Mouse (Mus musculus): ENCODE results near the gene Sirt5. TPM values are rescaled to one million over a fixed set of nuclear protein-coding genes. Genes with fewer than 3 reads are reported as not detected.

Gene Sirt5
- 10 to 100 TPM; 20.4 to 24.4 (median 21.4) TPM for total RNA-seq (2022)

DNA sequence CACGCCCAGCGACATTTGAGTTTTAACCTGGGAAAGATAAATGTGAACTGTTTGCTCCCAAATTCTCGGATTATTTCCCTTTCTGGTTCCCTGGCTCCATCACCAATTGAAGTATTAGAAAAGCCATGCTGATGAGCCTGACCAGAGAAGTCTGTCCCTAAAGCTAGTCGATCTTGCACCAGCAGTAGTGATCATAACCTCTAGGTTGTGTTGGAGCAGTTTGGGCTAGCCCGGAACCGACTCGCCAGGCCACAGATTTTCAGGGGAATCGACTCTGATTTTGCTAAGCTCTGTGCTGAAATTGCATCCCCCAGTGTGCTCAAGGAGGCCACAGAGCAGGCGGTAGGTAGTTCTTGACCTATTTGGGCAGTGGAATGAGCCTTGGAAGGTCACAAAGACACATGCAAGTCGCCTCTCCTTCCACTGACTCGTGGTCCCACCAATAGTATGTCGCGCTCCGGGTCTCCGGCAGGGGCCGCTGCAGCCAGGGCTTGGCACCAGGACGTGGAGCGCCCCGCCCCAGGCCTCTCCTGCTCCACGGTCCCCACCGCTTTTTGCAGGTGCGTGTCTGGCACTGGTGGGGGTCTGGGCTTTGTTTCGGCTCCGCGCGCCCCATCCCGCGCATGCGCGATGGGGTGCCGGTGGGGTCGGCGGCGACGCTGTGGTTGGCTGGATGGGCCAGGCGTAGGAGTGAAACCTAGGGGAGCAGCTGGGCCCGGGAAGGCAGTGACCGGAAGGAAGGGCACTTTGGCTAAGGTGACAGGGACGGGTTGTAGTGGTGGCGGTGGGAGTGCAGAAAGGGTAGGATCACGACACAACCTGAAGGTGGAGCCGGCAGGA is at the start of gene Sirt5:
Gene Sirt5, plus strand, starts transcription at position 512 of the 840 bp plus-strand sequence.
- peak; percentile 73 to 79 for DNase-seq (ENCODE audit: low spot score in 2 of 2)

DNA sequence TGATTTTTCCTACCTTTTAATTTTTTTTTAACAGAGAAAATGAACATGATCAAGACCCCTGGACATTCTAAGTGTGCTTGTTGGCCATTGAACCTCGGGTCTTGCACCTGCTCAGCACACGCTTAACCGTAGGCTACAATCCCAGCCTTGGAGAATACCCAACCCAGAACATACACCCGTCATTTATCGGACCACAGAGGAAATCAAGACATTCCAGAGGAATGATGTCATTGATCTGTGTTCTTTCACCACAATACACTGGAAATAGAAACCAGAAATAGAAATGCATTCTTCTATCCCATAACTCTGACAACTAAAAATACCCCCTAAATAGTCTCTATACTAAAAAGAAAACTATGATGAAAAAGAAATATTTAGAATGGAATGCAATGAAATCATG is 47.9 kb upstream of the Sirt5 start:
- DNase-seq (ENCODE audit: low spot score in 2 of 2) = no peak

DNA sequence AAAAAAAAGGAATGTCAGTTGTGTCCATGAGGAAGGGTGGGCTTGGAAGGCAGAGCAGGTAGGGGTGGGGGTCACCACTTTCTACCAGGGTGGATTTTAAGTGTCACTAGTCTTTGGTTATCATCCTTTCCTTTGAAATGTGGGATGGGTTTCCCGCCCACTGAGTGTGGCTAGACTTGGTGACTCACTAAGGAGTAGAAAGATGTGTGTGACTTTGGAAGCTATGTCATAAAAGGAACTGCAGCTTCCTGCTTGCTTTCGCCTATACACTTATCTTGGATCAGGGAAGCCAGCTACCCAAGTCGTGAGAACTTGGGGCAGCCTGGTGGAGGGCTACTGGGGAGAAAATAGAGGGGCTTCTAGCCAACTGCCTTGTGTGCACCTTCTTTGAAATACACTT is 45.9 kb upstream of the Sirt5 start:
- no peak for DNase-seq (ENCODE audit: low spot score in 2 of 2)

DNA sequence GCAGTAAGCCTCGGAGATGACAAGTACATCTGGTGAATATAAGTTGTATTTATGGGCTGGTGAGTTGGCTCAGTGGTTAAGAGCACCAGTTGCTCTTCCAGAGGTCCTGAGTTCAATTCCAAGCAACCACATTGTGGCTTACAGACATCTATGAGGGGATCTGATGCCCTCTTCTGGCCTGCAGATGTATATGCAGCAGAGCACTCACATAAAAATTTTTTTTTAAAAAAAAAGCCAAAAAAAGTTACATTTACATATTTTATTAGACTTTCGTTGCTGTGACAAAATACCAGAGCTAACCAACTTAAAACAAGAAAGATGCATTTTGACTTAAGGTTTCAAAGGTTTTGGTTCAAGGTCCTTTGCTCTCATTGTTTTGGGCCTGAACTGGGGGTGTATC is 43.8 kb upstream of the Sirt5 start:
- DNase-seq (ENCODE audit: low spot score in 2 of 2) = no peak

DNA sequence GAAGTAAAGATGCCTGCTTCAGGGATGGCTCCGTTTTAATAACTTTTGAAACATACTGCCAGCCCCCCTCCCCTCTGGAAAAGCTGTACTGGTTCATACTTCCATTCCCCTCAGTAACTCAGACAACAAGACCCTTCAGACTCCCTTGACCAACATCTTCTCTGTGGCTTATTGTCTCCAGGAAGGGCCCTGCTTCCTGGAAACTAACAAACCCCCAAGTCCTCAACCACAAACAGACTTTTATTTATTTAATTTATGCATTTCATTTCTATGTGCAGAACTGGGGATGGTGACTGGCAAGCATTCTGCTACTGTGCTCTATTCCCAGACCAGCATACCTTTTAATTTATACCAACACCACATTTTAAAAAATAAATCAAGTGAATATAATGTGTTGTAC is 39.9 kb upstream of the Sirt5 start:
- DNase-seq (ENCODE audit: low spot score in 2 of 2) = no peak

DNA sequence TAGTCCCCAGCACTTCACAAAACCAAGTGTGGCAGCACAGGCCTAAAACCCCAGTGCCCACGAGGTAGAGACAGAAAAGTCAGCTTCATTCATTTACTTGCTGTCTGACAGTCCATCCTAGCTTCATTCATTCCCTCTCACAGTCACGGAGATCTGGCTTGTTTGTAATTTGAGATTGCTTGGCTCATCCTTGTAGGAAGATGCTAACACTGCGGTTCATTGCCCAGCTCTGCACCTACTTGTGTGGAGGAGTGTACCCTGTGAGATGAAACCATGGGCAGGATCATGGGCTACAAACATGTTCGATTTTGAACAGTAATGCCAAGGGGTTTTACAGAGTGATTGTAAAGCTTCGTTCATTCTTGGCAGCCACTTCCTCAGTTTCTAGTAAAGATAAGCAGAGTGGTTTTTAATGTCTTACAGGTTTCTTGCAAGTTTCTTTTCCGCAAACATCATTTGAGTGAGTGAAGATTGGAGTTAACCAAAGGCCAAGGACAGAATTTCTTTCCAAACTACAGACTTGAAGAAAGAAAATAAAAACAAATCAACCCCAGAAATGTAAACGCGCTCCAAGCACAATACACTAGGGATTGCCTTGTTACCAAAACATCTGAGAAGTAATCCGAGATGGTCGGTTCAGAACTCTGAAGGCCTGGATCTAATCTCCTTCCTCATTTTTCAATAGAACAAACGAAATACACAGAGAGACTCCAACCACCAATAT is 33.4 kb upstream of the Sirt5 start:
- no peak for DNase-seq (ENCODE audit: low spot score in 2 of 2)

DNA sequence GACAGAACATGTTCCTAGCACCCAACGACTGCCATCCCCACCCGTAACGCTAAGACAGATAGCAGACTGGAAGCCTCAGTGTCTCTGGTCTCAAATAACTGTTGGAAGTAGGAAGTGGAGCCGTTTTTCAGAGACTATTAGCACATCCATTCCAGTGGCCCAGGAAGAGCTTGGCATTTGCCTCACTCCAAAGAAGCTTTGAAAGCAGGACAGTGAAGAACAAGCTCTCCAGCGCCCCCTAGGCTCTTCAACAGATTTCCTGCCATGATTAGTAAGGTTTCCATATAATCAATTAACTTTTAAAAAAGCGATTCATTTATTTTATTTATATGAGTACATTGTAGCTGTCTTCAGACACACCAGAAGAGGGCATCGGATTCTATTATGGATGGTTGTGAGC is 32.7 kb upstream of the Sirt5 start:
- no peak for DNase-seq (ENCODE audit: low spot score in 2 of 2)

DNA sequence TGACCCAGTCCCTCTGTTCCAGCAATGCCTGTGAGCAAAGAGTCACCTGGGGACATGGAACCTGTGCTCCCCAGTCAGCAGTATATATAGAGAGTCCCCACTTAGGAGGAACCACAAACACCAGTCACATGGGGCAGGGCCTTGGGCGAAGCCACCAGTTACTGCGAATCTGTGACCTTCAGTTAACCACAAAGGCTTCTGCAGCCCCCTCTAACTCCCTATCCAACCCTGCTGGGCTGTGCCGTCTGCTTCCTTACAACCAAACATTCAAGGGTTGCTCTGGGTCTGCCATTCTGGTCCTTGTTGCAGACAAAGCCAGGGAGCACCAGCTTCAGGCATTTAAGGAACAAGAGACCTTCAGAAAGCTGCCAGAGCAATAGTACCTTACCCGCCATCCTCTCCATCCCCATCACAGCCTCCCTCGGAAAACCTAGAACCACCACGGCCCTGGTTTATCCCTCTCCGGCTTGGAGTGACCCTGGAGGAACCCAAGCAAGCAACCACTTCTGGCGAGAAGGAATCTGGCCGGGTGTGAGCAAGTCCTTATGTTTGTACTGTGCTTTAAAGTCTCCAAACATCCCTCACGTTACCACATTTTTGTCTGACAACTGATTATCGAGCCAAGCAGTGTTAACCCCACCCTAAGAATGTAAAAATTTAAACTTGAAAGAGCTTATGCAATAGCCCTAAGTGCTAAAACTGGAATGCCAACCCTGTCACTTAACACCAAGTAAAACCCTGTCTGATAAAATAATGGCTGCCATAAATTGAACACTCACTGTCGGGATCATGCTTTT is 28.7 kb upstream of the Sirt5 start:
- no peak for DNase-seq (ENCODE audit: low spot score in 2 of 2)

DNA sequence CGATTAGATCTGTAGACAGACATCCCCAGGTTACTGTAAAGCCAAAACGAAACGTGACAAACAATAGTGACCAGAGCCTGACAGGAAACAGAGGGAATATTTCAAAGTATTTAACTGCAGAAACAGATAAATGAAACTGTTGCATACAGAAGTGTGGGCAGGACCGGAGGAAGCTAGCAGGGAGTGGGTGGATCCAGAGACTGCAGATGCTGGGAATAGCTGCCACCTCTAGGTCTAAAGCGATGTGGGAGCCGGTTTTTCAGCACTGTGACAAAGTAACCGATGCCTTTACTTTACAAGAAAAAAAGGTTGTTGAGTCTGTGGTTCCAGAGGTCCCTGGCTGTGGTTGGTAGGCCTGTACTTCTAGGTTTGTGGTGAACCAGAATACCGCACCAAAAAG is 27.3 kb upstream of the Sirt5 start:
- no peak for DNase-seq (ENCODE audit: low spot score in 2 of 2)

DNA sequence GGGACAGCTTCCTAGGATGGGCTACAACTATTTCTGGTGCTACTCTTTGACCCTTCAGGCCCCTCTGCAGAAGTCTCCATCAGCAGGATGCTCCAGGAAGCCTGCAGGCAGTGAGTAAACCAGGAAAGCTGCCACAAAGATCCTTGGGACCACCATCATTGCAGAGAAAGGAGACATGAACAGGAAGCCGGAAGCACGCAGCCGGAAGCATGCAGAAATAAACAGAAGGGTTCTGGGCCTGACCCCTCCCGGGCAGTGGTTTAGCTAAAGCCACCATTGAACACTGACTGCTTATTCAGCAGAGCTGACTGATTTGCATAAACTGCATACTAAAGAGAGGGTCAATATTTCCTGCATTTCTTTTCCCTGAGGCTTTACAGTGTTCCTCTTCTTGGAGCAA is 26.7 kb upstream of the Sirt5 start:
- no peak for DNase-seq (ENCODE audit: low spot score in 2 of 2)

DNA sequence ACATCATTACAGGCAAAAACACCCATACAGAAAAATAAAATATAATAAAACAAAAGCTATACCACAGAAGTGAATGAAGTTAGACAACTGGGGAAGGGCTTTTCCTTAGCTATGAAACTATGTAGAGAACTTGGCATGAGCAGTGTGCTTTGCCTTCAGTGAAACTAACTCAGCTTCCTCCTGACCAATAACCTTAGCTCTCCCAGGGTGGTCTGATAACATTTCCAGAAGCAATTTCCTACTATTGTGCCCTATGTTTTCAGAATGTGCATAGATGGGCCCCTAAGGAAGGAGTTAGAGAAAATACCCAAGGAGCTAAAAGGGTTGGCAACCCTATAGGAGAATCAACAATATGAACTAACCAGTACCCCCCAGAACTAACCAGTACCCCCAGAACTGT is 18.5 kb upstream of the Sirt5 start:
- DNase-seq (ENCODE audit: low spot score in 2 of 2) = no peak

DNA sequence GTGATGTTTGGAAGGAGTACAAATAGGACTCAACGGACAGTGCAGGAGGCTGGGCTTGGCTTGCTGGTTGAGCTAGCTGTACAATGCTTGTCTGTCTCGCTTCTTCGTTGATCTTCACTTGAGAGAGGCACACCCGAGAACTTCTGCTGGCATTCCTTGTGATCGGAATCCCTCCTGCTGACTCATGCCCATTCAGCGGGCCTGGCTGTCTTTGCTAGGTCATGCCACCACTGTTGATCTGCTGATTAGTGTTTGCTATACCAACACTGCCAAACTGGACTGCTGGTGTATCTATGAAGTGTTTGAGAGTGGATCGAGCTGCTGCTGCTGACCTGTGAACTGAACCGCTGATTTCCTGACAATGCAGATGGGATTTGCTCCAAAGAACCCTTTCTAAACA is 15.9 kb upstream of the Sirt5 start:
- no peak for DNase-seq (ENCODE audit: low spot score in 2 of 2)

DNA sequence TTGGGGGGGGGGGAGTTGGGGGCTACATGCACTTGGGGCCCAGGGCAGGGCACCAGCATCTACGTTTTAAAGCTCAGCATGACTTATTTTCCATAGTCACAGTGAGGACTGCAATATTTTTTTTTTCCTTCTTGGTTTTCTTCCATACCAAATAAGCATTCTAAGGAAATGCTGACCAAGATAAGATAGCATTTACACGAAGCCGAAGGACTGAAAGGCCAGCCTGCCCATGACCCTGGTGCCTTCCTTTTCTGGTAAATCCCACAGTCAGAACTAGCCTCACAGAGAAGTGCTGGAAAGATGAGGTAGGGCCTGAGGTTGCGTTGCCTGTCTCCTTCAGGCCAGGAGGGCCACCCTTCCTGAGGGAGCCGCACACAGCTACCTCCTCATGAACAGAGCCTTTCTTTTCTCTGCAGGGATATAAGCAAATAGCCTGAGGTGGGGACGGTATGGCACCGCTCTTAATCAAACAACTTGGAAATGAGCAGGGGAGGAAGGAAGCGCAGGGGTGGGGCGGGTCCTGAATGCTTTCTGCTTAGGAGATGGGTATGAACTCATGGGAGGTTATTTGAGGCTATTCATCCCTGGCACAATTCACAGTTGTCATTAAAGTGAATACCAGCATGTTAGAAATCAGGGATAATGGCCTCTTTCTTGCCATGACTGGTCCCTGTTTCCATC is 14.7 kb upstream of the Sirt5 start:
- DNase-seq (ENCODE audit: low spot score in 2 of 2) = no peak

DNA sequence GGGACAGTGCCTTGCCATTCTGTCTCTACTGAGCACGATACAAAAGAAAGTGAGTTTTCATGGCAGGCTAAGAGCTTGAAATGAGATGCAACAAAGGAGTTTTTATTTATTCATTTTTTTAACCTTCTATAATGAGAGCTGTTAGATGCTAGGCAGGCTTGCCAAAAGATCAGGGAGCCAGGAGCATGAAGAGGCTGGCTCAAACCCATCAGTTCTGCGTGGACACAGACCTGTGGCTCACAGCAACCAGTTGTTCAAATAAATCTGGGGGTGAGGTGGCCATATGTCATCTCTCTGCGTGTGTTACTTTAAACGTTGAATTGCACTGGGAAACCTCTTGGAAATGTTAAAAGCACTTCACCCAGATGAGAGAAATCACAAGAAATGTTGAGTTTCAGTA is 11.9 kb upstream of the Sirt5 start:
- no peak for DNase-seq (ENCODE audit: low spot score in 2 of 2)

DNA sequence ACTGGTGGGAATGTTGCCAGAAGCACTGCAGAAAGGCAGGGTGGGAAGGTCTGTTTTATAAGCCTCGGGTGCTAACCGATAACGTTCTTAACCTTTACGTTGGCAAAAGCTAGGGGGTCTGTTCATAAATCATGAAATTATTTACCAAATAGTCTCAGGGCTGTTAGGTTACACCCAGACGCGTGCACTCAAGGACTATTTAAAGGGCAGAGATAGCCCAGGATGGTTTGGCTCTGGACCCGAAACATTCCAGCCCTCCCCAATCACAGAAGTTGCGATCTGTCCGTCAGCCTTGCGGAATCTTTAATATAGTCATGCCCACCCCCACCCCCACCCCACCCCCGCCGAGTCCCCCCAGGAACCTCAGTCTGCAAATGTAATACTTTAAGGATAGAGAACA is 10.9 kb upstream of the Sirt5 start:
- DNase-seq (ENCODE audit: low spot score in 2 of 2) = no peak

DNA sequence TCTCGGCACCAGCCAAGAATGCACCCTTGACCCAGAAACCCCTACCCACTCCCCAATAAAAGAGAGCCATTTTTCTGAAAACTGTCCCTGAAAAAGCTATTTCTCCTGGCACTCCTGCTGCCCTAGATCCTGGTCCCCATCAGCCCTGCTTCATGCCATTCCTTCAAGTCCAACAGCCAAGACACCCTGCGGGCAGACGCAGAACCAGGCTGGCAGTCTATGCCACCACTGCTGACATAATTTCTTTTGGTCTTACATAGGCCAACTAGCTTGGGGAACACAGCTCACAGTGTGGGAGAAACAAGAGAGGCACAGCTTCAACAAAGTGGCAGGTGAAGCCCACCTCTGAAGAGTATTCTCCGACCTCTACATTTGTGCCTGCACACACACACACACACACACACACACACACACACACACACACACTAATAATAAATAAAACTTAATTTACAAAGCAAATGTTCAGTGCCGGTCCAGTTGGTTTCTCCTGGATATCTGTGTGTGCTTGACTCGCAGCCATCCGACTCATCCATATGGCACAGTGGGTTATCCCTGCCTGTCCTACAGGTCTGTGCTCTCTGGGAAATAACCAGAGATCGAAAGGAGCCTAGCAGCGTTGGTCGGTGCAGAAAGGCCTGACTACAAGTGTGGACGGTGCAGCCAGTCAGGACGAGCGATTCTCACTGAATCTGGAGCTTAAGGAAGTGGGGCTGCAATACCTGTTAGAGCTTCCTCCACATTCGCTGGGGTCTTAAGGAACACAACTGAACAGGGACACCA is 8.8 kb upstream of the Sirt5 start:
- DNase-seq (ENCODE audit: low spot score in 2 of 2) = no peak

DNA sequence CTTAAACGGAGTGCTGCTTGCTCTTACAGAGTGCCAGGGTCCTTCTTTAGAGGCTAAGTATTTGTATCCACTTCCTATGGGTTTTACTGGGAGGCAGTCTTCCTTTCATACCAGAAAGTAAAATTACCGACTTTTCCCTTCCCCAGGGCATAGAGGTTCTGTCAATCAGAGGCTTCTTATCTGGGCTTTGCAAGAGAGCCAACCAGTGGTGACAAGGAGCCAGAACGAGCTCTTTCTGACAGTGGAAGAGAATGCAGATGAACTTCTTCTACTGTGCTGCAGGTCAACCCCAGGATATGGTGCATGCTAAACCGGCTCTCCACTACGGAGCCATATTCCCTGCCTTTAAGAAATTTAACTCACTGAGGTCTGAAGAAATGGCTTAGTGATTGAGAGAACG is 4.8 kb upstream of the Sirt5 start:
- no peak for DNase-seq (ENCODE audit: low spot score in 2 of 2)

DNA sequence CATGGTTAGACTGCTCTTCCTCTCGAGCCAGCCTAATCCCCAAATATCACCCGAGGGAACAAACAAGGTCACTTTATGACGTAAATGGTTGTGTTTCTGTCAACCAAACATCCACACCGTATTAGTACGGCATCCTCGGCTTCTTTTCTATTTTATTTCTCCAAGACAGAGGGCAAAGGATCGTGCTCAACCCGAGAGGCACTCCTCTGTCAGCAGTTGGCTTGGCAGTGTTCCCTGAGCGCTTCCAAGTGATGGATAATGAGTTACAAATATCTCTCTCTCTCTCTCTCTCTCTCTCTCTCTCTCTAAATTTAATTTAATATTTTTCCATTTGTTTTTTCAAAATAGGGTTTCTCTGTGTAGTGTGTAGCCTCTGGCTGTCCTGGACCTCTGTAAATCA is 2.9 kb upstream of the Sirt5 start:
- no peak for DNase-seq (ENCODE audit: low spot score in 2 of 2)

DNA sequence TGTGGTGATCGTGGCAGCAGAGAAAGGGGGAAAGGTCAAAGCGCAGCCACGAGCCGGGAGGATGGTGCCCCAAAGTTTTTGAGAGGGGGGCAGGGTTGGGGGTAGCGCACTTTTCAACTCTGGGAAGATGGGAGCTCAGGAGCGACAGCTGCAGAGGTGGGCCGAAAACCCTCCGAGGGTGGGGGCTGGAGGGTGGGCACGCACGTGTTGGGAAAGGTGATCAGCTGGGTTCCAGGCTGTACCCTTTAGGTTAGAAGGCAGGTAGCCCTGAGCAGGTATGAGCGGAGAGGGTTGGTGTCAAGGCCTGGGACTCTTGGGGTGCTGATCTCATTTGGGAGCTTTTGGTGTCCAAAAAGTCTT is 509 bp downstream of the Sirt5 start:
- DNase-seq (ENCODE audit: low spot score in 2 of 2) = no peak

DNA sequence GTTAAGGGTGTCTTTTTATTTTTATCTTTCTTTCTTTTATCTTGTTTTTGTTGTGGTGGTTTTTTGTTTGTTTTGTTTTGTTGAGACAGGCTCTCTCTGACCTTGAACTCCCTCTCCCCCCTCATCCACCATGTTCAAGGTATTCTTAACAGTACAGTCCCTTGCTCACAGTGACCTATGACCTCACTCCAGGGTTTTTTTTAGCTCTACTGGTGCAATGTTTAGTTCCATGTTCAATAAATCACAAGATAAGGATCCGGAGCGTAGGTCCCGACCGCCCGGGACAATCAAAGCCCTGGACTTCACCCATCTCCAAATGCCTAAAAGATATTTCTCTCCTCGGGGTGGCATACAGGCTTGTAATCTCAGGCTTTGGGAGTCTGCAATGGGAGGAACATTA is 4.8 kb downstream of the Sirt5 start:
- no peak for DNase-seq (ENCODE audit: low spot score in 2 of 2)

DNA sequence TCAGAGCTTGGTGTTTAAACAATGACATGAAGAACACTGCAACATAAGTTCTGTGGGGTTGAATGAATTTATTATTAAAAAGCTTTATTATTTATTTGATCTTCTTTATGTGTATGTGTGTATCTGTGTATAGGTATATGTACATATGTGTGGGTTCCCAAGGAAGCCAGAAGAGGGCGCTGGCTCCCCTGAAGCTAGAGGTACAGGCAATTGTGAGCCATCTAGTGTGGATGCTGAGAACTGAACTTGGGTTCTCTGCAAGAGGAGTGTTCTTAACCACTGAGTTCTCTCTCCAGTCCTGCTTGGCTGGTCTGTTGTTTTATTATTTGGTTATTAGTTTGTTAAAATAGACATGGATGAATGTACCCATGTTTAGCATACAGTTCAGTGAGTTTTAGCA is 7.6 kb downstream of the Sirt5 start:
- DNase-seq (ENCODE audit: low spot score in 2 of 2) = no peak

Data from left cerebral cortex, adult 8-10 months (tissue).